Mouse (Mus musculus) brain, embryonic 14.5 days (tissue): Measurements from ENCODE around the gene Acyp2.

Source experiments
- CTCF ChIP-seq: fragments of 200-500 bp; IDR thresholded peaks from 2 replicates; pipeline ENCODE4 v1.5.1; 2012; ENCODE audit warnings: inconsistent platforms, mild to moderate bottlenecking, moderate library complexity, borderline replicate concordance; ENCODE audit not compliant: insufficient read depth, insufficient read length; ENCODE audit errors: extremely low read depth
- POLR2A ChIP-seq: fragments of 200-500 bp; IDR thresholded peaks from 2 replicates; pipeline ENCODE4 v1.6.1; 2012; ENCODE audit warnings: mild to moderate bottlenecking, inconsistent platforms, borderline replicate concordance; ENCODE audit not compliant: poor library complexity, insufficient read depth, insufficient read length, severe bottlenecking; ENCODE audit errors: extremely low read depth

GRCm38 (mm10) chr11:30689421-30689820 is 40.0 kb upstream of the Acyp2 start:
- TF ChIP-seq CTCF (no peak), POLR2A (no peak)
